Mouse (Mus musculus) testis, adult 2 months (tissue): Measurements from ENCODE around the gene Secisbp2l.

Experiments
- CTCF ChIP-seq: fragments of 200-500 bp; IDR thresholded peaks from 2 replicates; pipeline ENCODE4 v1.5.1; 2012; ENCODE audit warnings: low read depth, mild to moderate bottlenecking, inconsistent platforms, low read length, moderate library complexity; ENCODE audit not compliant: control insufficient read depth, insufficient read depth, insufficient replicate concordance
- POLR2A ChIP-seq: fragments of 200-500 bp; IDR thresholded peaks from 2 replicates; pipeline ENCODE4 v1.6.1; 2012; ENCODE audit warnings: low read depth, mild to moderate bottlenecking, inconsistent platforms, low read length, moderate library complexity; ENCODE audit not compliant: control insufficient read depth

DNA sequence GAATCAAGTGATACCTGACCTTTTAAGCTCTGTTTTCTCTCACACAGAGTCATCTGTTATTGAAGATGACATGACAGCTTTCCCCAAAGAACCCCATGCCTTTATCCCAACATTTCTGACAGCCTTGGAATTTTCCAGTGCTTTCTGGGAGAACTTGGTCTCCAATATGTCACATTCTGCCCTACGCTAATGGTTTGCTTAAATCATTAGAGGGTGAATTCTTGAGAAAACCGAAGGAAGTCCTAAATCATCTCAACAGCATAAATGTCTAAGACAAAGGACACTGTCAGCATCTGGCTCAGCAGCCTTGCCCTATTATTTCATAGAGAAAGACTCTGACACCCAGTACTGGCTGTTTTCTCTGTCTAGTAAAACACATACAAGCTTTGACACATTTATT, 11.5 kb upstream of the Secisbp2l start:
- TF ChIP-seq POLR2A, result no peak
- no peak for TF ChIP-seq CTCF
